Mouse (Mus musculus) CD8-positive naive resting alpha-beta T cell, adult 2 months (primary cell): ENCODE data around the gene Adgrf5.
"Not testable (repeated sequence)": the region's sequence is repeated elsewhere in the genome, so short reads cannot be mapped to it uniquely, and the experiment has no call there.

Experiments used
- DNase-seq, 2 experiments: peaks; one replicate each; pipeline ENCODE4 v3.0.0; 2022; ENCODE audit warnings: low read depth in 2 of 2, low spot score in 2 of 2

Gene Adgrf5

DNA sequence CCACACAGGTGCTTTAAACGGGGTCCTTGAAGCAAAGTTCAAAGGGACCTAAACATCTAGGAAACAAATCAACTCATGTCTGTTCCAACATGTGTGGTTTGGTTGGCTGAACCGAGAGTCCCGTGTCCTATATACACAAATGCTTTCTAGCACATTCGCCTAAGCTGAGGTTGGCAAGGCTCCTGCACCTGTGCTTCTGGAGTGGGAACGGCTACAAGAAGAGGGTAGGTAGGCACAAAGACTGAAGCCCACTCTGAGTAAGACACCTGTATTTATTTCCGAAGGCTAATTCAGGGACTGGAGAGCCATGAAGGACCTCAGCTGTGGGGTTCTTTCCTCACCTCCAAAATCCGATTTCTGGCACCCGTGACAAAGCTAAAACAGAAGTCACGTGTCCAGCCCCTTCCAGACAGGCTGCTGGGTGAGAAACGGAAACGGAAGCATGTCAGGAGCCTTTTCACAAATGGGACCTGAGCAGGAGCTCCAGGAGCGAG, 99.5 kb downstream of the Adgrf5 start:
- no peak for DNase-seq

DNA sequence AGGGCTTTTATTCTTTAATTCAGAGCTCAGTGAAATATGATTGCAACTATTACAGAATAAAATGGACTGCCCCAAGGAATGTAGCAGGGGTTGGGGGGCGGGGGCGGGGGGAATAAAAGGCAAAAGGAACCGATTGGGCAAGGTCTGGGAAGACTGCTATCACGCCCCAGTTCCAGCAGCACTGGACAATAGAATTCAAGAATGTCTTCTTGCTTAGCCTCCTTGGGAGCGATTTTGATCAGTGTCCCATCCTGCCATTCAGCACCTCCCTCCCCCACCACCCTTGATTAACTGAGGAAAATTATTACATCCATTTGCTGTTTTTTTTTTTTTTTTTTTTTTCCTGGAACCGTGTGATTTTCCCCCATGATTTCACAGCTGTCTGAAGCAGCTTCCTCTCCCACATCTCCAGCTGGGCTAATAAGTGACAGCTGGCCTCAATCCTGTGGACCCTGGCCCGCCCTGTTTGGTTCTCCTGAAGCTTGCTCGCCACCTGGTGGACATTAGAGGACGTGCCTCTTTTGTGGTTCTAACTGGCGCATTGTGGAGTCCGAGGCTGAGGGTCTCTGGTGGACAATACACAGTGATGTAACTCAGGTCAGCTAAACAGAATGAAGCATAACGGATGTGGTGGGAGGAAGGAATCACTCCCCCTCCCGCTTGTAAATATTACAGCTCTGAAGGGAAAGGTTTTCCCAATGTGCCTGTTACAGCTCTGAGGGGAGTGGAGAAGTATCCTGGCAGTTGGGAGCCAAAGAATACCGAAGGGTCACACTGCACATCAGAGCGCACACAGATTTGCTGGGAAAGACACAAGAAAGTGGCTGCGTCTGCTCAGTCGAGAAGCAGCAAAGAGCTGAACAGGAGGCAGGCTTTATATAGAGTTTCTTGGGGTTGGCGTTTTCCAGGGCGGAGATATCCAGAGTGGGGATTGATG, 100.3 kb downstream of the Adgrf5 start:
- DNase-seq = peak in 1 of 2 experiments; percentile 6

GRCm38 (mm10) chr17:43470039-43470438, 109.8 kb downstream of the Adgrf5 start:
- no peak for DNase-seq

DNA sequence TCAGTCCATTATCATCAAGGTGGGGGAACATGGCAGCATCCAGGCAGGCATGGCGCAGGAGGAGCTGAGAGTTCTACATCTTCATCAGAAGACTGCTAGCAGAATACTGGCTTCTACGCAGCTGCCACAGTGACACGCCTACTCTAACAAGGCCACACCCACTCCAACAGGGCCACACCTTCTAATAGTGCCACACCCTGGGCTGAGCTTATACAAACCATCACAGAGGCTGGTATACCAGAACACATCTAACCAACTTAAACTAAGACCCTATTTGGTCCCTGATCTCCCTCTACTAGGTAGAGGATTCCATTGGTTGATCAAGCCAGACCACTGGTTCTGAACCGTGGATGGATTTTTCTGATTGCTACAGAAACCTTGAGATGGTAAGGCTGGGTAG, 112.3 kb downstream of the Adgrf5 start:
- DNase-seq = no peak

- no peak for DNase-seq
Measured at GRCm38 (mm10) chr17:43474775-43475174, 114.5 kb downstream of the Adgrf5 start.

- no peak for DNase-seq
Measured at GRCm38 (mm10) chr17:43477621-43478020, 117.4 kb downstream of the Adgrf5 start.

GRCm38 (mm10) chr17:43485982-43486381, 125.7 kb downstream of the Adgrf5 start:
- DNase-seq = no peak

GRCm38 (mm10) chr17:43488439-43489151, 128.3 kb downstream of the Adgrf5 start:
- no peak for DNase-seq

GRCm38 (mm10) chr17:43490371-43490770, 130.1 kb downstream of the Adgrf5 start:
- not testable (repeated sequence) for DNase-seq

DNA sequence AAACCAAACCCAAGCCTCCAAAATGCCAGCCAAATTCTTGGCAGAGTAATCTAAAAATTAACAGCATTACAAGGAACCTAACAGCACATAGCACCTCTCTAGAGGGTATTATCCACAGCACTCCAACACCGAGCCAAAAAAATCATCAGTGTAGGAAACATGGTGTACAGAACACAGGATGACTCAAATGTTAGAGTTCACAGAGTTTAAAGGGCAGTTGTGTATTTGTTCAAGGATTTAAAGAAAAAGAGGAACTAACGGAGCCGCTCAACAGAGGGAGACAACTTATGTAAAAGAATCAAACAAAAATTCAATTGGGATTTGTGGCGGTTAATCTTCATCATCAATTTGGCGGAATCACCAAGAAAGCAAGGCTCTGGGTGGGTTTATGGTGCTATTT, 135.3 kb downstream of the Adgrf5 start:
- no peak for DNase-seq

GRCm38 (mm10) chr17:43497521-43497920, 137.3 kb downstream of the Adgrf5 start:
- DNase-seq = no peak

DNA sequence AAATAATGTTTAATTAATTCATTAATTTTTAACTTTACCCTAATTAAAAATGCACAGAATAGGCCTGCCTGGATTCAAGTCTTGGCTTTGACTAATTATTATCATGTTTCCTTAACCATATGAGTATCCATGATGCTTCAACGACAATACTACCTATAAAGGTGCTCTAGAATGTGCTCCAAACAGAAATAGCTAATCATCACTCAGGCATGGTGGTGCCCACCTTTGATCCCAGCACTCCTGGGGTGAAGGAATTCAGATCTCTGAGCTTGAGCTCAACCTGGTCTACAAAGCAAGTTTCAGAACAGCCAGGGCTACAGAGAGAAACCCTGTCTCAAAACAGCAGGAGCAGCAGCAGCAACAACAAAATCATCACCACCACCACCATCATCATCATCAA, 140.3 kb downstream of the Adgrf5 start:
- no peak for DNase-seq

DNA sequence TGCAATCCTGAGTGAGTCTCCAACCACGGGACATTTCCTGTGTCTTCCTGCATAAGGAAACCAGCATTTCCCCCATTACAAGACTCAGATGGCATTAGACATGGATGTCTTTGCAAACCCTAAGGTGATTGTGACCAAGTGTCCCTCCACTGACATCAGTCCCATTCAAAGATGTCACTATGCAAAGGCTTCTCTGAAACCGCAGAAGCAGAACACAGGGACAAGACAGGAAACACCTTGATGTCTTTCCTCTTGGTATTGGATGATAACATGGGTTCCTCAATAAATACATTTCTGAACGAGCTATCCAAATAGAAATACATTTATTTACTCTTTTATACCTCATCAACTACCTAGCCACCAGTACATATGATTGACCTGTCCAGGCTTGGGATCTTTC, 141.0 kb downstream of the Adgrf5 start:
- no peak for DNase-seq

DNA sequence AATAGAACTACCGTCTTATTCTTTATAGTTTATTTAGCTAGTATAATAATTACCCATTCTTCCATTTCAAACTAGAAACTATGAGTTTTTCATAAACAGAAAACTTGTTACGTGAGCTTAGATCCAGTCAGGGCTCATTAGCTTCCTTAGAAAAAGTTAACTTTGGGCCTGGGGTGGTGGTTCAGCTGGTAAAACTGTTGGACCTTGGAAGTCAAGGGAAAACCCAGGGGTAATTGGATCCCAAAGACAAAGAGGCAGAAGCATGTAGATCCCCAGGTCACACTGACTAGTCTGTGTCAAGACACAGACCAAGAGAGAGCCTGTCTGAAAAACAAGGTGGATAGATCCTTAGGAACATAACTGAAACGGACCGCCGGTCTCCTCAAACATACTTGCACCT, 141.4 kb downstream of the Adgrf5 start:
- no peak for DNase-seq

GRCm38 (mm10) chr17:43502592-43502991, 142.3 kb downstream of the Adgrf5 start, which contains the start of gene Mep1a:
Gene Mep1a (minus strand): TSS chr17:43502812.
- no peak for DNase-seq

DNA sequence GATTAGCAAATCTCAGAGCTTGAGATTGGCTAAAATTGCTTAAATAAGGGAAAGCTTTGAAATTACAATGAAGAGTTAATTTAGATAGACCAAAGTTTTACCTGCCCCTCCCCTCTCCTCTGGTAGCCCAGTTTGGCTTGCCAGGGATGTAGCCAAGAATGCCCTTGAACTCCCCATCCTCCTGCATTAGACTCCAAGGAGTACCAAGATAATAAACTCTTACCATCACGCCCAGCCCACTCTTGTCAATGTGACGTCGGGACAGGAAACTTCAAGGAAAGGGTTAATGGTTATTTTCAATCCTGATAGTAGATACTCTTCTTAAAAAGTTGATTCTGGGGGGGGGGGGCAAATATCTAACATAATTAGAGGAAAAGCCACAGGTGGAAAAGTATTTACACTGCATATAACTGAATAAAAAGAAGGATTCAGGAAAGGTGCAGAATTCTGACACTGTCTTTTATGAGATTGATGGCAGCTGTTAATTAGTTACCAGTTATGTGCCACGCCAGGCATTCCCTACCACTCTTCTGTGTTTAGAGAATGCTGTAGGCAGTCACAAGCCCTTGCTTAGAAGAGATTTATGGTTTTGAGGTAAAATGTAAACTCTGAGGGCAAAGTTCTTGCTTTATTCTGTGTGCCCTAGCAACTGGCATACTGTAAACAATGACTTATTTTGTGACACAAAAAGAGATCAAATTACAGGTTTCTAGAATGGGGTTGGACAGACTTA, 143.8 kb downstream of the Adgrf5 start:
- no peak for DNase-seq

DNA sequence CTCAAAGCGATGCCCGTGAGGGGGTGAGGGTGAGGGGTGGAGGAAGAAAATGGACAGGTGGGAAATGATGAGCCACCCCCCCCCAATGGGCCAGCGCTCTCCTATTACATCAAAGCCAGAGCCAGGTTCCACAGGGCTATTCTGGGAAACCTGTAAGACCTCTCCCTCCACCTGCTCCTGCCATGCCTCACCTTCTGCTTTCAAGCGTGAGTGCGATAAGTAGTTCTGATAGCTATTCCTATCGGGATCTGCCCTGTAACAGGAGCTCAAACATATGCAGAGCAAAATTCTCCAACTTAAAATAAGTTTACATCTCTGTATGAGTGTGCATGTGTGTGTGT, 144.3 kb downstream of the Adgrf5 start:
- no peak for DNase-seq
